Mouse (Mus musculus): ENCODE results near the gene Ret.

DNA sequence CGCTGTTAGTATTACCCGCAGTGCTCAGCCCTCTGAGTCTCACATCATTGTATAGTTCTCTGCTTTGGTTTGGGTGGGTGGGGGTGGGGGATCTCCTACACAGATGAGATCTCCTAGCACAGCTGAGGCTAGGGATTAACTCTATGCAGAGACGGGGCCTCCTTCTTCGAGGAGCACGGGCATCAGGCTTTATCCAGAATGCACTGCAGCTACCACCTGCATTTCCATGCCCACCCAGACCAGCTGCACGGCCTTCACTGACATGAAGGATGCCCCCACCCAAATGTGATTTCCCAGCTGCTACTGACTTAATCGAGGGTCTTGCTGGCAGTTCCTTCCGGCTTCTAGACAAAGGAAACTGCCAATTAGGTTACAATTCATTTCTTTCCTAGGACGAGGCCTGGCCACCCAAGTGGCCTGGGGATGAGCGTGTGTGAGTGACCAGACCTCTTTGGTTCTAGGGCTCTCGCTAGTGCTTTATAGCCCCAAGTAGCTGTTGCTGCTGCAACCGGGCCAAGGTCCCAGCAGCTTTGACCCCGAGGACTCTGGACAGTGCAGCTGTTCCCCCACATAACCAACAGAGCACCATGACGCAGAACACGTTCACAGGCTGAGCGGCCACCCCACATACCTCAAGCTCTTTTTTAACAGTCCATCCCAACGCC lies 10.8 kb downstream of the Ret start:
- TF ChIP-seq POLR2A (IDR thresholded peaks at IDR 0.05; ENCODE audit: control insufficient read depth, extremely low read depth, insufficient read depth, low read length, poor library complexity) = no peak
- no peak for TF ChIP-seq CTCF (IDR thresholded peaks at IDR 0.05; ENCODE audit: borderline replicate concordance, control insufficient read depth, extremely low read depth, insufficient read depth, low read length, poor library complexity)
